Mouse (Mus musculus): ENCODE data around the gene Apoe.

GRCm38 (mm10) chr7:19740269-19740668 lies 41.3 kb upstream of the Apoe start:
- TF ChIP-seq GATA1 (IDR thresholded peaks at IDR 0.05; ENCODE audit: low read length) = no peak
- no peak for TF ChIP-seq TAL1 (IDR thresholded peaks at IDR 0.05; ENCODE audit: low read length)

Measured in erythroblast, embryonic 14.5 days (primary cell).